Mouse (Mus musculus) ES-E14 (cell line): ENCODE measurements around the gene Ptprn2. TPM values are rescaled to one million over a fixed set of nuclear protein-coding genes. Genes with fewer than 3 reads are reported as not detected.

ENCODE experiments used
- DNase-seq: peaks from one replicate; pipeline ENCODE4 v3.0.0-alpha.2; 2013; ENCODE audit warnings: low read depth, low spot score
- H3K27ac ChIP-seq: 2 replicates; pipeline ENCODE4 v1.5.1; 2012; ENCODE audit warnings: low read depth, mild to moderate bottlenecking, low read length, moderate library complexity, mixed read lengths; ENCODE audit not compliant: poor library complexity, insufficient read depth, severe bottlenecking
- H3K36me3 ChIP-seq: 2 replicates; pipeline ENCODE4 v1.6.1; 2012; ENCODE audit warnings: mild to moderate bottlenecking, low read length, moderate library complexity, mixed read lengths; ENCODE audit not compliant: control insufficient read depth, poor library complexity, insufficient read depth, severe bottlenecking
- H3K4me1 ChIP-seq, 2 experiments: fragments of 150-350 bp in 1 of 2; sonication (generic) in 1 of 2; 2 replicates each; pipeline ENCODE4 v1.6.1; 2012; ENCODE audit warnings: low read length in 2 of 2, mild to moderate bottlenecking in 1 of 2, mixed read lengths in 1 of 2; ENCODE audit not compliant: control insufficient read depth in 2 of 2, insufficient read depth in 2 of 2, poor library complexity in 1 of 2
- H3K4me3 ChIP-seq, 2 experiments: fragments of 150-350 bp in 1 of 2; sonication (generic) in 1 of 2; 2 replicates each; pipeline ENCODE4 v1.5.1; 2012; ENCODE audit warnings: low read length in 2 of 2, low read depth in 1 of 2, mild to moderate bottlenecking in 1 of 2, mixed read lengths in 1 of 2; ENCODE audit not compliant: insufficient read depth in 1 of 2, poor library complexity in 1 of 2, severe bottlenecking in 1 of 2
- H3K9ac ChIP-seq: 2 replicates; pipeline ENCODE4 v1.6.1; 2012; ENCODE audit warnings: low read depth, mild to moderate bottlenecking, low read length, mixed read lengths; ENCODE audit not compliant: poor library complexity, insufficient read depth, severe bottlenecking
- H3K9me3 ChIP-seq: fragments of 150-350 bp; sonication (generic); 2 replicates; pipeline ENCODE4 v1.6.1; 2012; ENCODE audit warnings: low read depth, mild to moderate bottlenecking, low read length; ENCODE audit not compliant: control insufficient read depth, insufficient read depth
- CHD2 ChIP-seq: IDR thresholded peaks from 2 replicates; pipeline ENCODE4 v1.6.1; 2014; ENCODE audit warnings: mild to moderate bottlenecking, low read depth, low read length, inconsistent platforms
- HCFC1 ChIP-seq: IDR thresholded peaks from 2 replicates; pipeline ENCODE4 v1.6.1; 2012; ENCODE audit warnings: low read length, inconsistent platforms, borderline replicate concordance; ENCODE audit not compliant: insufficient read depth
- MAFK ChIP-seq: IDR thresholded peaks from 2 replicates; pipeline ENCODE4 v1.6.1; 2014; ENCODE audit warnings: mild to moderate bottlenecking, low read depth, low read length, inconsistent platforms; ENCODE audit not compliant: insufficient read depth
- ZC3H11A ChIP-seq: IDR thresholded peaks from 2 replicates; pipeline ENCODE4 v1.6.1; 2012; ENCODE audit warnings: low read depth, mild to moderate bottlenecking, inconsistent platforms, low read length, borderline replicate concordance
- ZNF384 ChIP-seq: IDR thresholded peaks from 2 replicates; pipeline ENCODE4 v1.6.1; 2012; ENCODE audit warnings: low read depth, low read length, inconsistent platforms
- in situ Hi-C, 2 experiments: fragments of 600-800 bp; cut with MboI; formaldehyde crosslinking; loops; one replicate each; pipeline ENCODE4 v1.15.1; 2025; ENCODE audit warnings: low sequenced_read_pairs in 2 of 2, inconsistent platforms in 1 of 2; ENCODE audit not compliant: unreplicated experiment in 2 of 2
- total RNA-seq: library from RNA; depleted of rRNA; stranded (reverse); fragments of 300-350 nt; gene quantifications from 2 replicates; pipeline ENCODE4 v1.2.3, GENCODE M21; 2012

Ptprn2 gene
- total RNA-seq, 1 experiment, result 0.40 TPM

GRCm38 (mm10) chr12:117077664-117078063 lies 592.1 kb downstream of the Ptprn2 start:
- in situ Hi-C loops, result no loop called here
- Histone ChIP-seq H3K4me1 (no peaks in the 10 kb centered on the region), H3K9ac (no peak overlapping the region), H3K4me3 (no peak overlapping the region), H3K36me3 (no peaks in the 10 kb centered on the region), H3K27ac (no peak overlapping the region), H3K9me3 (no peaks in the 10 kb centered on the region)
- DNase-seq, result no peak
- no peak for TF ChIP-seq ZC3H11A
- TF ChIP-seq ZNF384, result no peak
- no peak for TF ChIP-seq CHD2
- no peak for TF ChIP-seq MAFK
- no peak for TF ChIP-seq HCFC1

- TF ChIP-seq CHD2, result no peak
- no peak for TF ChIP-seq HCFC1
- no peak for TF ChIP-seq ZC3H11A
- TF ChIP-seq ZNF384, result no peak
- no peak for TF ChIP-seq MAFK
- H3K9me3 ChIP-seq, result no peaks in the 10 kb centered on the region
- in situ Hi-C loops, result no loop called here
These were observed 593.4 kb downstream of the Ptprn2 start for GRCm38 (mm10) chr12:117078945-117079344.

GRCm38 (mm10) chr12:117079724-117080123 lies 594.2 kb downstream of the Ptprn2 start:
- H3K9ac ChIP-seq, result no peak overlapping the region
- H3K4me3 ChIP-seq, result no peak overlapping the region
- TF ChIP-seq HCFC1 (no peak), CHD2 (no peak), ZNF384 (no peak), MAFK (no peak), ZC3H11A (no peak)
- H3K27ac ChIP-seq, result no peak overlapping the region
- no peaks in the 10 kb centered on the region for H3K36me3 ChIP-seq
- H3K9me3 ChIP-seq, result no peaks in the 10 kb centered on the region
- in situ Hi-C loops, result no loop called here
- H3K4me1 ChIP-seq, result no peaks in the 10 kb centered on the region
- no peak for DNase-seq

More at GRCm38 (mm10) chr12:117078945-117079344, 593.4 kb downstream of the Ptprn2 start:
- H3K36me3 ChIP-seq, result no peaks in the 10 kb centered on the region
- H3K4me1 ChIP-seq, result no peaks in the 10 kb centered on the region
- H3K9ac ChIP-seq, result no peak overlapping the region
- H3K27ac ChIP-seq, result no peak overlapping the region
- no peak overlapping the region for H3K4me3 ChIP-seq
- DNase-seq, result no peak

- no peak for DNase-seq
- Histone ChIP-seq H3K27ac (no peak overlapping the region), H3K9ac (no peak overlapping the region)
These were observed 598.6 kb downstream of the Ptprn2 start for GRCm38 (mm10) chr12:117083856-117084701.

More at GRCm38 (mm10) chr12:117083856-117084701, 598.6 kb downstream of the Ptprn2 start:
- H3K4me3 ChIP-seq, result no peak overlapping the region
- in situ Hi-C loops, result no loop called here
- no peaks in the 10 kb centered on the region for H3K4me1 ChIP-seq
- no peak for TF ChIP-seq CHD2
- no peak for TF ChIP-seq ZC3H11A
- TF ChIP-seq ZNF384, result no peak
- TF ChIP-seq HCFC1, result no peak
- TF ChIP-seq MAFK, result no peak
- H3K9me3 ChIP-seq, result no peaks in the 10 kb centered on the region
- no peaks in the 10 kb centered on the region for H3K36me3 ChIP-seq
